Comparison of ENCODE assay signal across 26 mouse cellular contexts in genomic region chr3:152293530-152294181, GRCm38 (mm10). TPM values are rescaled to one million over a fixed set of nuclear protein-coding genes. Genes with fewer than 3 reads are reported as not detected.
DNase-seq lines count a peak whose midpoint lies in the region; ATAC-seq lines count a peak whose summit lies in the region.
"Had no signal": no experiment of that assay in that cellular context is flagged by ENCODE, and none has a peak within 500 bp of the region (broad histone marks: within the 10 kb centered on the region; RNA-seq: fewer than 3 reads in every experiment).

No protein-coding gene starts in this region.

- no peaks in the 10 kb centered on the region for H3K9me3 ChIP-seq in heart, embryonic 15.5 days (replicated peaks)
- no peaks in the 10 kb centered on the region for H3K9me3 ChIP-seq in lung, embryonic 16.5 days (ENCODE audit: control insufficient read depth, low read length)
- no peaks in the 10 kb centered on the region for H3K9me3 ChIP-seq in limb, embryonic 13.5 days
- H3K9me3 ChIP-seq: embryonic facial prominence, embryonic 13.5 days; forebrain, embryonic 12.5 days; hindbrain, embryonic 12.5 days; midbrain, embryonic 12.5 days had no signal

- H3K4me3 ChIP-seq in heart, embryonic 15.5 days: no peak overlapping the region
- no peak overlapping the region for H3K4me3 ChIP-seq in lung, embryonic 16.5 days (ENCODE audit: low read length)
- no peak overlapping the region for H3K4me3 ChIP-seq in limb, embryonic 13.5 days
- H3K4me3 ChIP-seq: embryonic facial prominence, embryonic 13.5 days; erythroblast, embryonic 14.5 days; forebrain, embryonic 12.5 days; hindbrain, embryonic 12.5 days; midbrain, embryonic 12.5 days had no signal

- peak overlapping the region; percentile 76 for H3K27ac ChIP-seq in heart, embryonic 15.5 days
- peak overlapping the region; percentile 91 for H3K27ac ChIP-seq in lung, embryonic 16.5 days (ENCODE audit: low read length)
- H3K27ac ChIP-seq in limb, embryonic 13.5 days: peak overlapping the region; percentile 44; the same call in 1 of the 2 replicates
- H3K27ac ChIP-seq: embryonic facial prominence, embryonic 13.5 days; forebrain, embryonic 12.5 days; hindbrain, embryonic 12.5 days; midbrain, embryonic 12.5 days had no signal

- peak; percentile 67; the same call in 1 of the 2 replicates for ATAC-seq in heart, embryonic 15.5 days (replicated peaks; ENCODE audit: insufficient number of reproducible peaks, insufficient read depth, low FRiP score, low read depth)
- peak; percentile 75 for ATAC-seq in lung, embryonic 16.5 days (ENCODE audit: low read depth)
- ATAC-seq in limb, embryonic 13.5 days (ENCODE audit: low FRiP score, low read depth): no peak; the same call in 1 of the 2 replicates
- ATAC-seq: liver, postnatal 0 days had no signal

- intact Hi-C loops in heart, postnatal 36 days (cut with DNase I): no loop called here

- peak overlapping the region; percentile 8; the same call in 1 of the 2 replicates for H3K4me2 ChIP-seq in heart, embryonic 15.5 days
- no peak overlapping the region for H3K4me2 ChIP-seq in lung, embryonic 16.5 days (ENCODE audit: low read depth, low read length)
- H3K4me2 ChIP-seq in limb, embryonic 13.5 days (replicated peaks): no peak overlapping the region
- H3K4me2 ChIP-seq: embryonic facial prominence, embryonic 13.5 days; forebrain, embryonic 12.5 days; hindbrain, embryonic 12.5 days; liver, embryonic 11.5 days; midbrain, embryonic 12.5 days had no signal

- WGBS in heart, embryonic 15.5 days: 35% methylated on average over 13 of the region's 13 CpGs
- WGBS in lung, embryonic 16.5 days: 33% methylated on average over 13 of the region's 13 CpGs
- WGBS in limb, embryonic 13.5 days: 60% methylated on average over 13 of the region's 13 CpGs

- no peaks in the 10 kb centered on the region for H3K27me3 ChIP-seq in heart, embryonic 15.5 days
- no peaks in the 10 kb centered on the region for H3K27me3 ChIP-seq in lung, embryonic 16.5 days (ENCODE audit: control insufficient read depth, insufficient read depth, low read depth, low read length)
- H3K27me3 ChIP-seq in limb, embryonic 13.5 days: no peaks in the 10 kb centered on the region
- H3K27me3 ChIP-seq: embryonic facial prominence, embryonic 13.5 days; forebrain, embryonic 12.5 days; hindbrain, embryonic 12.5 days; midbrain, embryonic 12.5 days had no signal

- H3K4me1 ChIP-seq in heart, embryonic 15.5 days (replicated peaks): peaks cover 12% of the 10 kb centered on the region
- peaks cover 15% of the 10 kb centered on the region for H3K4me1 ChIP-seq in lung, embryonic 16.5 days (replicated peaks; ENCODE audit: control insufficient read depth, insufficient read depth, low read length)
- H3K4me1 ChIP-seq in limb, embryonic 13.5 days: peaks cover 39% of the 10 kb centered on the region
- H3K4me1 ChIP-seq: forebrain, embryonic 12.5 days; hindbrain, embryonic 12.5 days; midbrain, embryonic 12.5 days had no signal

- DNase-seq in heart, adult 11 months: peak; percentile 51
- no peak for DNase-seq in heart, postnatal 36 days
- no peak for DNase-seq in heart, postnatal 4 days
- no peak for DNase-seq in lung, adult 18-20 months
- DNase-seq in natural killer cell, adult 2 months (ENCODE audit: low spot score in 2 of 2): no peak
- DNase-seq: adrenal gland, postnatal 10 days; cerebellum, adult 2 months; cerebellum, postnatal 25 days; kidney, adult 8-10 months; kidney, postnatal 10 days; left cerebral cortex, postnatal 4 days; liver, postnatal 0 days; retina, postnatal 1 day; right cerebral cortex, postnatal 25 days; spleen, adult 18-20 months had no signal

- H3K9ac ChIP-seq in heart, embryonic 15.5 days: no peak overlapping the region
- H3K9ac ChIP-seq in lung, embryonic 16.5 days (ENCODE audit: low read length): no peak overlapping the region
- no peak overlapping the region for H3K9ac ChIP-seq in limb, embryonic 13.5 days
- H3K9ac ChIP-seq: embryonic facial prominence, embryonic 13.5 days; forebrain, embryonic 12.5 days; hindbrain, embryonic 12.5 days; liver, postnatal 0 days; midbrain, embryonic 12.5 days had no signal

- H3K36me3 ChIP-seq in heart, embryonic 15.5 days: peaks cover 18% of the 10 kb centered on the region; the same call in 1 of the 2 replicates
- H3K36me3 ChIP-seq in lung, embryonic 16.5 days (ENCODE audit: control insufficient read depth, insufficient read depth, low read length): peaks cover 3% of the 10 kb centered on the region; the same call in 1 of the 2 replicates
- H3K36me3 ChIP-seq in limb, embryonic 13.5 days: peaks cover 39% of the 10 kb centered on the region

RNA-seq across cellular contexts. Expression of gene Nexn, which starts 27.5 kb away (rescaled TPM):
- 100 to 1,000 TPM; 341 to 349 TPM for total RNA-seq in heart, postnatal 36 days (2021)
- 196 and 326 TPM in 2 replicates for polyA plus RNA-seq in heart, embryonic 15.5 days (2015; fragmentation: Nextera tagmentation; extraction: Ambion mirVana)
- total RNA-seq in heart, postnatal 4 days (2021): 100 to 1,000 TPM; 281 to 301 TPM
- polyA plus RNA-seq in lung, embryonic 16.5 days (2015; fragmentation: Nextera tagmentation; extraction: Ambion mirVana): 64.1 and 79.2 TPM in 2 replicates
- polyA plus RNA-seq in limb, embryonic 13.5 days (2015; fragmentation: Nextera tagmentation; extraction: Ambion mirVana): 26.0 and 27.9 TPM in 2 replicates
- total RNA-seq: megakaryocyte progenitor cell, adult 5-6 weeks; monocyte, adult 5-6 weeks had no signal
- polyA plus RNA-seq: erythroblast, embryonic 14.5 days had no signal

RNA-seq across cellular contexts. Expression of gene Miga1, which starts 46.6 kb away (rescaled TPM):
- total RNA-seq in heart, postnatal 36 days (2021): 10 to 100 TPM in 1 of 2 experiments, 1 to 10 TPM in 1; 9.3 to 11.3 TPM
- polyA plus RNA-seq in heart, embryonic 15.5 days (2015; fragmentation: Nextera tagmentation; extraction: Ambion mirVana): 12.8 and 13.4 TPM in 2 replicates
- total RNA-seq in heart, postnatal 4 days (2021): 10 to 100 TPM; 17.2 to 17.7 TPM
- 14.7 and 15.7 TPM in 2 replicates for polyA plus RNA-seq in lung, embryonic 16.5 days (2015; fragmentation: Nextera tagmentation; extraction: Ambion mirVana)
- 19.0 and 21.9 TPM in 2 replicates for polyA plus RNA-seq in limb, embryonic 13.5 days (2015; fragmentation: Nextera tagmentation; extraction: Ambion mirVana)

RNA-seq across cellular contexts. Expression of gene Usp33, which starts 52.6 kb away (rescaled TPM):
- 10 to 100 TPM; 26.3 to 26.4 TPM for total RNA-seq in heart, postnatal 36 days (2021)
- polyA plus RNA-seq in heart, embryonic 15.5 days (2015; fragmentation: Nextera tagmentation; extraction: Ambion mirVana): 25.0 and 29.2 TPM in 2 replicates
- total RNA-seq in heart, postnatal 4 days (2021): 10 to 100 TPM; 29.9 to 31.6 TPM
- polyA plus RNA-seq in lung, embryonic 16.5 days (2015; fragmentation: Nextera tagmentation; extraction: Ambion mirVana): 57.6 and 58.4 TPM in 2 replicates
- 44.1 and 50.6 TPM in 2 replicates for polyA plus RNA-seq in limb, embryonic 13.5 days (2015; fragmentation: Nextera tagmentation; extraction: Ambion mirVana)
